Mouse (Mus musculus) lung, embryonic 16.5 days (tissue): Measurements from ENCODE around the gene Aicda. TPM values are rescaled to one million over a fixed set of nuclear protein-coding genes. Genes with fewer than 3 reads are reported as not detected.
"Not testable (repeated sequence)": the region's sequence is repeated elsewhere in the genome, so short reads cannot be mapped to it uniquely, and the experiment has no call there.

ENCODE experiments used
- ATAC-seq: fragments of 200-750 bp; cut with Nextera tagmentation; 2 replicates; pipeline ENCODE4 v1.8.0; 2017; ENCODE audit warnings: low read depth, mild to moderate bottlenecking, moderate library complexity
- H3K27ac ChIP-seq: fragments of 300-500 bp; sonication (generic); 2 replicates; pipeline ENCODE4 v1.5.1; 2014; ENCODE audit warnings: mild to moderate bottlenecking, control low read depth, low read length
- H3K27me3 ChIP-seq: fragments of 300-500 bp; sonication (generic); 2 replicates; pipeline ENCODE4 v1.6.1; 2014; ENCODE audit warnings: low read depth, low read length, mixed read lengths; ENCODE audit not compliant: control insufficient read depth, insufficient read depth
- H3K36me3 ChIP-seq: fragments of 300-500 bp; sonication (generic); 2 replicates; pipeline ENCODE4 v1.6.1; 2014; ENCODE audit warnings: low read length; ENCODE audit not compliant: control insufficient read depth, insufficient read depth
- H3K4me1 ChIP-seq: fragments of 300-500 bp; sonication (generic); replicated peaks from 2 replicates; pipeline ENCODE4 v1.6.1; 2014; ENCODE audit warnings: low read length, mixed read lengths; ENCODE audit not compliant: control insufficient read depth, insufficient read depth
- H3K4me2 ChIP-seq: fragments of 300-500 bp; sonication (generic); 2 replicates; pipeline ENCODE4 v1.6.1; 2014; ENCODE audit warnings: low read depth, low read length, control low read depth
- H3K4me3 ChIP-seq: fragments of 300-500 bp; sonication (generic); 2 replicates; pipeline ENCODE4 v1.5.1; 2014; ENCODE audit warnings: mild to moderate bottlenecking, low read length, control low read depth
- H3K9ac ChIP-seq: fragments of 300-500 bp; sonication (generic); 2 replicates; pipeline ENCODE4 v1.6.1; 2014; ENCODE audit warnings: low read length, control low read depth
- H3K9me3 ChIP-seq: fragments of 300-500 bp; sonication (generic); 2 replicates; pipeline ENCODE4 v1.6.1; 2016; ENCODE audit warnings: low read length; ENCODE audit not compliant: control insufficient read depth
- whole genome bisulfite sequencing: fragments of 180-500 bp; shearing (Covaris S2); extraction: QIAGEN DNeasy Blood & Tissue Kit; methylation state at CpG from one replicate; pipeline ENCODE4 v1.1.7; 2014; 5-methylcytosine and 5-hydroxymethylcytosine counted together
- polyA plus RNA-seq: library from polyadenylated mRNA; unstranded; fragments of >200 nt; fragmentation: Nextera tagmentation; extraction: Ambion mirVana; gene quantifications from 2 replicates; pipeline ENCODE4 v1.2.1, GENCODE M21; 2015

Gene Aicda
- polyA plus RNA-seq, 1 experiment from 2014 or later, result not detected

- H3K4me2 ChIP-seq, result no peak overlapping the region
- H3K9me3 ChIP-seq, result no peaks in the 10 kb centered on the region
- H3K27ac ChIP-seq, result no peak overlapping the region
- no peak overlapping the region for H3K4me3 ChIP-seq
- H3K27me3 ChIP-seq, result no peaks in the 10 kb centered on the region
- 2% methylated on average over 6 of the region's 6 CpGs for WGBS
- no peak overlapping the region for H3K9ac ChIP-seq
- no peaks in the 10 kb centered on the region for H3K36me3 ChIP-seq
- ATAC-seq, result no peak
- H3K4me1 ChIP-seq, result no peaks in the 10 kb centered on the region
Measured at GRCm38 (mm10) chr6:122562463-122562862, 8.9 kb downstream of the Aicda start.

- H3K27ac ChIP-seq, result no peak overlapping the region
- no peak for ATAC-seq
- no peaks in the 10 kb centered on the region for H3K27me3 ChIP-seq
- H3K9ac ChIP-seq, result no peak overlapping the region
- H3K9me3 ChIP-seq, result no peaks in the 10 kb centered on the region
- no peaks in the 10 kb centered on the region for H3K36me3 ChIP-seq
- WGBS, result 82% methylated on average over 9 of the region's 9 CpGs
- H3K4me1 ChIP-seq, result no peaks in the 10 kb centered on the region
- H3K4me2 ChIP-seq, result no peak overlapping the region
- H3K4me3 ChIP-seq, result no peak overlapping the region
Measured at GRCm38 (mm10) chr6:122565070-122565784, 11.6 kb downstream of the Aicda start.

GRCm38 (mm10) chr6:122569113-122569512 lies 15.5 kb downstream of the Aicda start:
- 59% methylated on average over 5 of the region's 5 CpGs for WGBS

DNA sequence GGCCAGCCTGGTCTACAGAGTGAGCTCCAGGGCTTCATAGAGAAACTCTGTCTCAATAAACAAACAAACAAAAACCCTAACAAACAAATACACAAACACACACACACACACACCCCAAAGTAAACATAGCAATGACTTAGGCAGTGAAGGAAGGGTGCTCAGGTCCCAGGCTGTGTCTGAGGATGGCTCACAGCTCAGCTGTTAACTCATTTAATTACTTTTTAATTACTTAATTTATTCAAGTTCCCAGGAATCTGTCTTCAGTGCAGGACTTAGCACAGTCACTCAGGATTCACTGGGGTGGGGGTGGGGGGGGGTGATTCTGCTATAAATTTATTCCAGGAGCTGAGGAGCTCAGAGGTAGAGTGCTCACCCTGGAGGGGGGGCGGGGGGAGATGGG lies 16.2 kb downstream of the Aicda start:
- H3K9me3 ChIP-seq, result no peaks in the 10 kb centered on the region
- H3K4me3 ChIP-seq, result no peak overlapping the region
- no peak overlapping the region for H3K27ac ChIP-seq
- no peak for ATAC-seq
- WGBS, result 70% methylated on average over 1 of the region's 1 CpGs
- no peaks in the 10 kb centered on the region for H3K4me1 ChIP-seq
- no peaks in the 10 kb centered on the region for H3K27me3 ChIP-seq
- no peak overlapping the region for H3K9ac ChIP-seq
- H3K4me2 ChIP-seq, result no peak overlapping the region
- no peaks in the 10 kb centered on the region for H3K36me3 ChIP-seq

More at GRCm38 (mm10) chr6:122569113-122569512, 15.5 kb downstream of the Aicda start:
- Histone ChIP-seq H3K9ac (no peak overlapping the region), H3K4me1 (no peaks in the 10 kb centered on the region), H3K4me3 (no peak overlapping the region), H3K9me3 (no peaks in the 10 kb centered on the region), H3K27me3 (no peaks in the 10 kb centered on the region), H3K36me3 (no peaks in the 10 kb centered on the region), H3K4me2 (no peak overlapping the region), H3K27ac (no peak overlapping the region)
- no peak for ATAC-seq

DNA sequence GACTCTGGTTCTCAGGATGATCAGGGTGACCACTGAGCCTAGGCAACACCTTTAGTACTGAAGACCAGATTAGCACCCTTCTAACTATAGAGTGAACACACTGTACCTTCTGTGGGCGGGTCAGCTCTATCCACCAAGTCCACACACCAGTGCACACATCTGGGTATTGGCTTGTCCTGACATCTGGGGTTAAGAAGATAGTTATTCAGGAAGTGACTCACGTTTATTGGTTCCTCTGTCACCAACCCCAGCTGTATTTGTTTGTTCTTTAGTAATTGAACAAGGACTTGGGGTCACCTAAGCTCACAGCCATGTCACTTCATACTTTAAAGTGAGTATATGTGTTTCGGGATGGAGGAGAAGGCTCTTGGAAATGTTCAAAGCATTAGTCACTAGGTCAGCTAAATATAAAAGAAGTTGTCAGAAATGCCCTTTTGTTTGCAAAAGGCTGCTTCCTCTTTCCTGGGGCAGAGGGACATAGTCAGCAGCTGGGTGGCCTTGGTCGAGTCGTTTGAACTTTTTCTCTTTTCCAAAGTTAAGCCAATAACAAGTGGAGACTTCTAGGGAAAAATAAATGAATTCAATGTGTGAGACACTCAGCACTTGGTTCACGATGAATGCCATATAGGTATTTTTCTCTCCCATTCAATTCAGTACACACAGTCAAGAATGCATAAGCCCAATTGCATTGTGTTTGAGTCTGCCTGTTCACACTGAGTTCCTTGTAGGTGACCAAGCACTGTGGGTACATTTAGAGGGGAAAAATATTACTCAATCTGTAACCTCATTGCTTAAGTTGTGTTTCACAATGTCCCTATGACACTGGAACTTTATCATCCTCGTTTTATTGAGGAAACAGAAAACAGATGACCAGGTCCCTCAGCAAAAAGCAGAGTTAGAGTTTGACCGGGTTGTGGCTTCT lies 17.4 kb downstream of the Aicda start:
- Histone ChIP-seq H3K4me2 (no peak overlapping the region), H3K4me1 (no peaks in the 10 kb centered on the region), H3K9me3 (no peaks in the 10 kb centered on the region), H3K9ac (no peak overlapping the region), H3K27ac (no peak overlapping the region), H3K27me3 (no peaks in the 10 kb centered on the region), H3K4me3 (no peak overlapping the region), H3K36me3 (no peaks in the 10 kb centered on the region)
- WGBS, result 40% methylated on average over 8 of the region's 8 CpGs
- no peak for ATAC-seq

DNA sequence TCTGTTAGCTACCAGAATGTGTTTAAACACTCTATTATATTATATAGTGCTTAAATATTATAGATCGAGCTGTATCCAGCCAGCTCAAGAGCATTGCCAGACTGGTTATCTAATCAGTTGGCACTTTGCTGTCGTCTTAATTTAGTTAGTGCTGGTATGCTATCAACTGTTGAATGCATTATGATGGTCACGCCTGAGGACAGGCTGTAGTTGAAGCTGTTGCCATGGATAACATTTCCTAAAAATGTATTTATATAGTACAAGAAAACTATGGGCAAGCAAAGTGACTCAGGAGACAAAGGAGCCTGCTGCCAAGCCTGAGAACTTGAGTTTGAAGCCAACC lies 18.0 kb downstream of the Aicda start:
- ATAC-seq, result no peak
- 45% methylated on average over 3 of the region's 3 CpGs for WGBS
- H3K4me1 ChIP-seq, result no peaks in the 10 kb centered on the region

DNA sequence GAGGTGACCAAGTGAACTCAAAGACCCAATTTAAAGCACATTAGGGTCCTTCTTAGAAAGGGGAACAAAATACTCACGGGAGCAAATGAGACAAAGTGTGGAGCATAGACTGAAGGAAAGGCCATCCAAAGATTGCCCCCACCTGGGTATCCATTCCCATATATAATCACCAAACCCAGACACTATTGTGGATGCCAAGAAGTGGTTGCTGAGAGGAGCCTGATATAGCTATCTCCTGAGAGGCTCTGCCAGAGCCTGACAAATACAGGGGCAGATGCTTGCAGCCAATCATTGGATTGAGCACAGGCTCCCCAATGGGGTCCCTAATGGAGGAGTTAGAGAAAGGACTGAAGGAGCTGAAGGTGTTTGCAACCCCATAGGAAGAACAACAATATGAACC lies 21.4 kb downstream of the Aicda start:
- H3K4me1 ChIP-seq, H3K36me3 ChIP-seq, H3K4me3 ChIP-seq, H3K27ac ChIP-seq, H3K27me3 ChIP-seq, ATAC-seq, H3K9me3 ChIP-seq, H3K4me2 ChIP-seq, H3K9ac ChIP-seq: not testable (repeated sequence)
- 79% methylated on average over 1 of the region's 1 CpGs for WGBS

More for the DNA sequence above, 18.0 kb downstream of the Aicda start:
- Histone ChIP-seq H3K9me3 (no peaks in the 10 kb centered on the region), H3K4me3 (no peak overlapping the region), H3K4me2 (no peak overlapping the region), H3K27me3 (no peaks in the 10 kb centered on the region), H3K36me3 (no peaks in the 10 kb centered on the region), H3K9ac (no peak overlapping the region), H3K27ac (no peak overlapping the region)

DNA sequence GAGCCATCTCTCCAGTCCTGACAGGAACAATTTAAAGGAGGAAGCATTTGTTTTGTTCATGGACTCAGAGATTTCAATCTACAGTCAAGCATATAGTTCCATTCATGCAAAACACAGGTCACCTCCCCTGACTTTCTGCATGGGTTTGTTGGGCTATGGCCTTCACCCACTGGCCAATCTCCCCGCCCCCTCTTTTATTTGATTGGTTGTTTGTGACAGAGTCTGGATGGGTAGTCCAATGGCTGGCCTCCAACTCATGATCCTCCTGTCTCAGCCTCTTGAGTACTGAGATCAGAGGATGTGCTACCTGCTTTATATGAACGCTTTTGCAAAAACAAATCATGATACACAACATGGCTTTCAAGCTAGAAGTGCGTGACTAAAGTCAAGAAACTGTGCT lies 23.4 kb downstream of the Aicda start:
- Histone ChIP-seq H3K4me3 (no peak overlapping the region), H3K9me3 (no peaks in the 10 kb centered on the region), H3K4me2 (no peak overlapping the region), H3K9ac (no peak overlapping the region), H3K27ac (no peak overlapping the region), H3K36me3 (no peaks in the 10 kb centered on the region), H3K27me3 (no peaks in the 10 kb centered on the region), H3K4me1 (no peaks in the 10 kb centered on the region)
- WGBS, result 87% methylated on average over 3 of the region's 3 CpGs
- ATAC-seq, result no peak

- no peak overlapping the region for H3K9ac ChIP-seq
- WGBS, result 65% methylated on average over 1 of the region's 1 CpGs
- H3K4me1 ChIP-seq, result no peaks in the 10 kb centered on the region
- no peak overlapping the region for H3K27ac ChIP-seq
- H3K27me3 ChIP-seq, result no peaks in the 10 kb centered on the region
- no peaks in the 10 kb centered on the region for H3K9me3 ChIP-seq
- no peak overlapping the region for H3K4me3 ChIP-seq
- no peaks in the 10 kb centered on the region for H3K36me3 ChIP-seq
- H3K4me2 ChIP-seq, result no peak overlapping the region
- no peak for ATAC-seq
Measured at GRCm38 (mm10) chr6:122579086-122579485, 25.5 kb downstream of the Aicda start.
